Mouse (Mus musculus) retina, postnatal 1 day (tissue): ENCODE data around the gene AI661453.

Experiments used
- DNase-seq: peaks from one replicate; pipeline ENCODE4 v3.0.0-alpha.2; 2012

AI661453 gene

GRCm38 (mm10) chr17:47441296-47442051, 5.1 kb downstream of the AI661453 start:
- peak; percentile 52 for DNase-seq

GRCm38 (mm10) chr17:47442271-47442670, 5.9 kb downstream of the AI661453 start:
- no peak for DNase-seq

GRCm38 (mm10) chr17:47444113-47444512, 7.7 kb downstream of the AI661453 start:
- no peak for DNase-seq

- no peak for DNase-seq
Measured at GRCm38 (mm10) chr17:47445518-47445917, 9.1 kb downstream of the AI661453 start.

- no peak for DNase-seq
Measured at GRCm38 (mm10) chr17:47446025-47446424, 9.6 kb downstream of the AI661453 start.

- DNase-seq, result no peak
Measured at GRCm38 (mm10) chr17:47446561-47446960, 10.1 kb downstream of the AI661453 start.

GRCm38 (mm10) chr17:47448523-47449372, 12.3 kb downstream of the AI661453 start:
- no peak for DNase-seq

GRCm38 (mm10) chr17:47449432-47449831, 13.0 kb downstream of the AI661453 start:
- no peak for DNase-seq

GRCm38 (mm10) chr17:47450239-47450638, 13.8 kb downstream of the AI661453 start:
- no peak for DNase-seq

- no peak for DNase-seq
Measured at GRCm38 (mm10) chr17:47450880-47451565, 14.6 kb downstream of the AI661453 start.

- DNase-seq, result no peak
Measured at GRCm38 (mm10) chr17:47452886-47453285, 16.5 kb downstream of the AI661453 start.

- DNase-seq, result no peak
Measured at GRCm38 (mm10) chr17:47454675-47455074, 18.3 kb downstream of the AI661453 start.

- no peak for DNase-seq
Measured at GRCm38 (mm10) chr17:47458310-47458709, 21.9 kb downstream of the AI661453 start.

GRCm38 (mm10) chr17:47458936-47459335, 22.5 kb downstream of the AI661453 start:
- no peak for DNase-seq

GRCm38 (mm10) chr17:47459341-47459919, 23.0 kb downstream of the AI661453 start:
- DNase-seq, result no peak

GRCm38 (mm10) chr17:47461688-47462087, 25.3 kb downstream of the AI661453 start:
- DNase-seq, result no peak

GRCm38 (mm10) chr17:47462209-47462608, 25.8 kb downstream of the AI661453 start:
- DNase-seq, result no peak

- DNase-seq, result no peak
Measured at GRCm38 (mm10) chr17:47462728-47463388, 26.4 kb downstream of the AI661453 start.

GRCm38 (mm10) chr17:47464248-47464965, 28.0 kb downstream of the AI661453 start:
- DNase-seq, result no peak

- DNase-seq, result no peak
Measured at GRCm38 (mm10) chr17:47465016-47465415, 28.6 kb downstream of the AI661453 start.

- DNase-seq, result no peak
Measured at GRCm38 (mm10) chr17:47466284-47466683, 29.9 kb downstream of the AI661453 start.

- DNase-seq, result no peak
Measured at GRCm38 (mm10) chr17:47467659-47468058, 31.2 kb downstream of the AI661453 start.
